Mouse (Mus musculus): Measurements from ENCODE around the gene Dtnbp1. TPM values are rescaled to one million over a fixed set of nuclear protein-coding genes. Genes with fewer than 3 reads are reported as not detected.

Gene Dtnbp1
- polyA plus RNA-seq, 1 experiment: 136 TPM

DNA sequence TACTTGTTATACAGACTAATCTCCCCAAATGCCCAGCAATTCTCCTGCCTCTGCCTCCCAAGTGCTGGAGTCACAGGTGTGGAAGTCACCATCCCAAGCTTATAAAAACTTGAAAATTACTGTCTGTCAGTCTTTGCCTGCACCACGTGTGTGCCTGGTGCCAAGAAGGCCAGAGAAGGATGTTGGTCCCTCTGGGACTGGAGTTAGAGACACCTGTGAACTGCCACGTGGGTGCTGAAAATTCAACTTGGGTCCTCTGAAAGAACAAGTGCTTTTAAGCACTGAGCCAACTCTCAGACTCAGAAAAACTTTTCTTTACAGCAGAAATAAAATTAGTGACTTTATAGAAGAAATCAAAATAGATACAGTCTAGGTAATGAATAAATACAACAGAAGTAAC, 15.6 kb downstream of the Dtnbp1 start:
- Histone ChIP-seq H3K4me3 (ENCODE audit: insufficient read depth, low read depth, low read length) (no peak overlapping the region), H3K4me1 (ENCODE audit: control insufficient read depth, insufficient read depth, insufficient read length, low read length) (peaks cover 3% of the 10 kb centered on the region; the same call in 1 of the 2 replicates), H3K27ac (replicated peaks; ENCODE audit: low read depth, low read length) (no peak overlapping the region)

- Histone ChIP-seq H3K27ac (replicated peaks; ENCODE audit: low read depth, low read length) (no peak overlapping the region), H3K4me3 (ENCODE audit: insufficient read depth, low read depth, low read length) (no peak overlapping the region), H3K4me1 (ENCODE audit: control insufficient read depth, insufficient read depth, insufficient read length, low read length) (peaks cover 3% of the 10 kb centered on the region; the same call in 1 of the 2 replicates)
Observed at GRCm38 (mm10) chr13:44985321-44985720, 16.6 kb downstream of the Dtnbp1 start.

DNA sequence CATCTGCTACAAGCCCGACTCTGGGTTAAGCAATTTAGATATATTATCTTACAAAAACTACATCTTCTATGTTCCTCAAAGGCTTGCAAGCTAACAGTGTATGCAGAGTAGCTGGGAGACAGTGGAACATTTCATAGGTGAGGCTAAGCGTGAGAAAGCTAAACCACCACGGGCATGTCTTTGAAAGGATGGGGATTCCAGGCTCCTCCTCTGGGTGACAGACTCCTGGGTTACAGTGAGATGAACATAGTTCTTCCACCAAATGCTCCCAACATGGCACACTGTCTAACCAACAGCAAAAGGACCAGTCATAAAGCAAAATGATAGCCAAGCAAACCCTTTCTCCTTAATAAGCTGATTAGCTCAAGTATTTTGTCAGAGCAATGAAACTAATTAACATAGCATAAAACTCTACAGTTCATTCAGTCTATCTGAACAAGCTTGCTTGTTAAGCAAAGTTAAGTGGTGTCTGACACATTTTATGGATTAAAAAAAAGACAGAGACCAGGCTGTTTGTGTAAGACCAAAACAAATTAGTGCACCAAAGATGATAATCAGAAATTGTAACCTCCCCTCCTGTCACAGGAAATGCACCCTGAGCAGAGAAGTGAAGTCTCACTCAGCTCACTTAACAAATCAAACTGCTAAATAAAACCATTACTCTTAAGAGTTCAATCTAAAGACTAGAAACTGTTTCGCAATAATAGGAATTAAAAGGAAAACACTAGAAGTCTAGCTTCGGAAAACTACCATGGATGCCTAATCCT, 18.1 kb downstream of the Dtnbp1 start:
- Histone ChIP-seq H3K4me3 (ENCODE audit: insufficient read depth, low read depth, low read length) (no peak overlapping the region), H3K27ac (replicated peaks; ENCODE audit: low read depth, low read length) (no peak overlapping the region), H3K4me1 (ENCODE audit: control insufficient read depth, insufficient read depth, insufficient read length, low read length) (peaks cover 3% of the 10 kb centered on the region; the same call in 1 of the 2 replicates)

DNA sequence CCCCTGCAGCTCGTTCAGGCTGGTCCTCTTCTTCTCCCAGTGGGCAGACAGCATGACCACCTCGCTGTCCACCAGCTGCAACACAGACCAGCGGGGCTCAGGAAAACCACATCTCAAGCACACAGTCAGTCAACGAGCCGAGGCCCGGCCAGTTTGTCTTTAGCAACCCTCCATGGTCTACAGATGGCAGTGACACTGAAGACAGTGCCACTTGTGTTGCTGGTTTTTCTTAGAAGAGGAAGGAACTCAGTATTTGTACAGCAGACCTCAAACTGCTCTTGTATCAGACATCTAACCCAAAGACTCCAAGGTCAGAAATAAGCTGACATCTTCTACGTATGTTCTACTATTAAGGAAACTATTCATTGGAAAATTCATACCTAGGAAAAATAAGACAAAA, 19.1 kb downstream of the Dtnbp1 start:
- Histone ChIP-seq H3K27ac (replicated peaks; ENCODE audit: low read depth, low read length) (no peak overlapping the region), H3K4me3 (ENCODE audit: insufficient read depth, low read depth, low read length) (no peak overlapping the region), H3K4me1 (ENCODE audit: control insufficient read depth, insufficient read depth, insufficient read length, low read length) (peaks cover 3% of the 10 kb centered on the region; the same call in 1 of the 2 replicates)

- H3K27ac ChIP-seq (replicated peaks; ENCODE audit: low read depth, low read length): no peak overlapping the region
- H3K4me3 ChIP-seq (ENCODE audit: insufficient read depth, low read depth, low read length): no peak overlapping the region
- 0 out of 2 replicates have a peak, but pooled peaks cover 3% of the 10 kb centered on the region for H3K4me1 ChIP-seq (ENCODE audit: control insufficient read depth, insufficient read depth, insufficient read length, low read length)
Observed at GRCm38 (mm10) chr13:44979433-44979832, 22.5 kb downstream of the Dtnbp1 start.

- no peak overlapping the region for H3K4me3 ChIP-seq (ENCODE audit: insufficient read depth, low read depth, low read length)
- 0 out of 2 replicates have a peak, but pooled peaks cover 3% of the 10 kb centered on the region for H3K4me1 ChIP-seq (ENCODE audit: control insufficient read depth, insufficient read depth, insufficient read length, low read length)
- no peak overlapping the region for H3K27ac ChIP-seq (replicated peaks; ENCODE audit: low read depth, low read length)
Observed at GRCm38 (mm10) chr13:44977483-44978141, 24.3 kb downstream of the Dtnbp1 start.

DNA sequence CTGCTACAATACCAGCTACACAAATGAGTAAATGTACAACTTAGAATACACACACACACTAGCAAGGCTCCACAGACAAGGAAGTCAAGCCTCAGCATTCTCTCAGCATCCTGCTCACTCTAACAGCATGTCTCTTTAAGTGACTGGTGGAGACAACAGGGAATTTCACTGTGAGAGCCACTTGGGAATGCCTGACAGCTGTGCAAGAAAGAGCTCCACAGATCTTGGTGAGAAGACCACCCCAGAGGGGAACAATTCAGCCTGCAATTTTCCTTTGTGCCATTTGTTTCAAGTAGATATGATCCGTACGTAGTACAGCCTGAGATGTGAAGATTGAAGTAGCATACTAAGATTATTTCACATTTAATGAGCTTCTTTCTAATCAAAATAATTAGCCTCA, 24.9 kb downstream of the Dtnbp1 start:
- no peak overlapping the region for H3K4me3 ChIP-seq (ENCODE audit: insufficient read depth, low read depth, low read length)
- no peak overlapping the region for H3K27ac ChIP-seq (replicated peaks; ENCODE audit: low read depth, low read length)
- 0 out of 2 replicates have a peak, but pooled peaks cover 3% of the 10 kb centered on the region for H3K4me1 ChIP-seq (ENCODE audit: control insufficient read depth, insufficient read depth, insufficient read length, low read length)

DNA sequence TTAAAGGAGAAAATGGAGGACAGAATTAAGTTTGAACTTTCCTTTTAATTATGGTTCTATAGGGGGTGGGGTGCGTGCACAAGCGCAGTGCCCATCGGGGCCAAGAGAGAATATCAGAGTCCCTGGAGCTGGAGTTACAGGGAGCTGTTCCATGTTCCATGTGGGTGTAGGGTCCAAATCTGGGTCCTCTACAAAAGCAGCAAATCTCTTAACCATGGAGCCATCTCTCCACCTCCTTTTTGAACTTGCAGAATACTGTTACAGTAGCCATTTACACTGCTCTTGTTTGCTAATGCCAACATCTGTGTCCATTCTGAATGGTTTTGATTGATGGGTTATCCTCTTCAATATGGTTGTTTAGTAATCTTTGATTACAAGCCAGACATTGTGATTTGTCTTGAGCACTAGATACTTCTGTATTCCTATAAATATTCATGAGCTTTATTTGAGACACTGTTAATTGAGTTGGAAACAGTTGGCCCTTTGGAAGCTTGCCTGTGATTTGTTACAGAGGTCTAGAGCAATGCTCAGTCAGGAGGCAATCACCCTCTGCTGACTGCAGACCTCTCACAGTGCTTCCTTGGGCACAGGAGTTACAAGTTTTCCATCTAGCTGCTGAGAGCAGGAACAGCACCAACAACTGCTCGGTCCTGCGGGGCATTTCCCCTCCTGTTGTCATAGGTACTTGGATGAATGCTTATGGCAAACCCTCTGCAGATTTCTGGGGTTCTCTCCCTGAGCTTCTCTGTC, 41.2 kb downstream of the Dtnbp1 start:
- Histone ChIP-seq H3K4me1 (ENCODE audit: control insufficient read depth, insufficient read depth, insufficient read length, low read length) (peaks cover 3% of the 10 kb centered on the region; the same call in 1 of the 2 replicates), H3K4me3 (ENCODE audit: insufficient read depth, low read depth, low read length) (no peak overlapping the region), H3K27ac (replicated peaks; ENCODE audit: low read depth, low read length) (no peak overlapping the region)

- no peak overlapping the region for H3K27ac ChIP-seq (replicated peaks; ENCODE audit: low read depth, low read length)
- no peak overlapping the region for H3K4me3 ChIP-seq (ENCODE audit: insufficient read depth, low read depth, low read length)
Observed at GRCm38 (mm10) chr13:44957049-44957448, 44.9 kb downstream of the Dtnbp1 start.

DNA sequence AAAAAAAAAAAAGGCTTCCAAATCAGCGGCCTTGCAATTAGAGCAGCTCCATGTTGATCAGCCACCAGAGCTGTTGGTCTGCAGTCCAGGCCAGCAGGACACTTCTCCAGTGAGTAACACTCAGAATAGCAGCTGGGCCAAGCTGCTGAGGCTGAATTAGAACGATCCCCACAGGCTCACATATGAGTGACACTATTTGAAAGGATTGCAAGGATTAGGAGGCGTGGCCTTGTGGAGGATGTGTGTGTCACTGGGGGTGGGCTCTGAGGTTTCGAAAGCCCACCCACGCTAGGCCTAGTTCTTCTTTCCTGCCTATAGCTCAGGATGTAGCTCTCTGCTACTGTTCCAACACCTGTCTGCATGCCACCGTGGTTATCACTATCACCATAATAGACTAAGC, 46.2 kb downstream of the Dtnbp1 start:
- Histone ChIP-seq H3K27ac (replicated peaks; ENCODE audit: low read depth, low read length) (no peak overlapping the region), H3K4me1 (ENCODE audit: control insufficient read depth, insufficient read depth, insufficient read length, low read length) (no peaks in the 10 kb centered on the region), H3K4me3 (ENCODE audit: insufficient read depth, low read depth, low read length) (no peak overlapping the region)

More at GRCm38 (mm10) chr13:44957049-44957448, 44.9 kb downstream of the Dtnbp1 start:
- peaks cover 3% of the 10 kb centered on the region; the same call in 1 of the 2 replicates for H3K4me1 ChIP-seq (ENCODE audit: control insufficient read depth, insufficient read depth, insufficient read length, low read length)

- Histone ChIP-seq H3K4me1 (ENCODE audit: control insufficient read depth, insufficient read depth, insufficient read length, low read length) (no peaks in the 10 kb centered on the region), H3K27ac (replicated peaks; ENCODE audit: low read depth, low read length) (no peak overlapping the region), H3K4me3 (ENCODE audit: insufficient read depth, low read depth, low read length) (no peak overlapping the region)
Observed at GRCm38 (mm10) chr13:44954232-44954568, 47.7 kb downstream of the Dtnbp1 start.

DNA sequence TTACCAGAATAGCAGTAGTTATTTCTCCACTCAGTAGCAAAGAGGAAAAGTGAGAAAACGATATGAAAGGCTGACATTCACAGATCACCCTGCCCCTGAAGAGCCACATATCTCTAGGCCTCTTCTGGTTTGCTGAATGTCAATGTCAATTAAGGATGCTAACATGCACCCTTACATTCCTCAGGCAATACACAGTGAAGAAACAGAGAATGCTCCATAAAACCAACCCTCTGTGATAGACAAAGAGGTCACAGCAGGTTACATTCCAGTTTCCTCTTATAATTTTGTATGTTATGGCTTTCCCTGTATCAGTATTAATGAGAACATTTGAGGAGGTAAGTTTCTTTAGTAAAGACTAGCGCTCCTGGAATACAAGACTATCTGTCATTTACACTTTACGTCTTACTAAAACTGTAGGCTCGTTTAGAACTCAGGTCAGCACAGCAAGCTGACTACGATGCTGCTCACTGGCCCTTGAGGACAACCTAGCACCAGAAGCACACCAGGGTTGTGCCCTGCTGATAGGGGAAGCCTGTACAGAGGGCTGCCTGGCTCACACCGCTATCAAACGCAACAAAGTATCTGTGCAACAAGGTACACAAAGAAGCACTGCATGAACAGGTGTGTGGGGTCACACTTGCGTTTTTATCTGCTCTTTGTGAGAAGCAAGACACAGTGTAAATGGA, 48.3 kb downstream of the Dtnbp1 start:
- no peak overlapping the region for H3K4me3 ChIP-seq (ENCODE audit: insufficient read depth, low read depth, low read length)
- H3K4me1 ChIP-seq (ENCODE audit: control insufficient read depth, insufficient read depth, insufficient read length, low read length): no peaks in the 10 kb centered on the region
- H3K27ac ChIP-seq (replicated peaks; ENCODE audit: low read depth, low read length): no peak overlapping the region

DNA sequence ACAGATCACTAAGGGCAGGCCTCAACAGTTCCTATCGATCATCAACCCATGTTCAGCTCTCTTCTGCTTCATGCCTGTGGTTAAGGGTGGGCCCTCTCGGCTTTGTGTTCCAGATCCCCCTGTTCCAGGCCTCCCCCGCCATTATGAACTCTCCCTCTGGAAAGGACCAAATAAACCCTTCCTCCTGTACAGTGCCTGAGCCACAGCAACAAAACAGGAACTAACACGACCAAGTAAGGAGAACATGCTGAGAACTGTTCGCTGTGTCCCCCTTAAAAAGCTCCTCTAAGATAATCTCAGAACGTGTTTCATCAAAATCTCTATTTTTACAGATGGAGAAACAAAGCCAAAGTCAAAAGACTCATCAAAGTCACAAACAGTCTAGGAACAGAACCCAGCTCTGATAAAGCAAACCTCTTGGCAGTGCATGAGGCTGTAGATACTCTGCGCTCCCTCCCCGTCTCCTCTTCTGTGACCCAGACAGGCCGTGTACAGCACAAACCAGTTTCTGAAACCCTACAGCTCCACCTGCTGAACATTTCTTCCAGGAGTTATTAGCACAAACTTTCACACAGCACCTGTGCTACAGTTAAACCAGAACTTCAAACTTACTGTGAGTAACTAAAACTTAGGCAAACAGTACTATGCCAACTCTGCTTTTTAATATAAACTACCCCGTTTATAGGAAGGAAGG, 49.4 kb downstream of the Dtnbp1 start:
- Histone ChIP-seq H3K4me3 (ENCODE audit: insufficient read depth, low read depth, low read length) (no peak overlapping the region), H3K4me1 (ENCODE audit: control insufficient read depth, insufficient read depth, insufficient read length, low read length) (no peaks in the 10 kb centered on the region), H3K27ac (replicated peaks; ENCODE audit: low read depth, low read length) (no peak overlapping the region)
